Mouse (Mus musculus): ENCODE data around the gene Rps18. TPM values are rescaled to one million over a fixed set of nuclear protein-coding genes. Genes with fewer than 3 reads are reported as not detected.

Rps18 gene
- 100 to 1,000 TPM; 438 to 472 TPM for total RNA-seq (2023)

DNA sequence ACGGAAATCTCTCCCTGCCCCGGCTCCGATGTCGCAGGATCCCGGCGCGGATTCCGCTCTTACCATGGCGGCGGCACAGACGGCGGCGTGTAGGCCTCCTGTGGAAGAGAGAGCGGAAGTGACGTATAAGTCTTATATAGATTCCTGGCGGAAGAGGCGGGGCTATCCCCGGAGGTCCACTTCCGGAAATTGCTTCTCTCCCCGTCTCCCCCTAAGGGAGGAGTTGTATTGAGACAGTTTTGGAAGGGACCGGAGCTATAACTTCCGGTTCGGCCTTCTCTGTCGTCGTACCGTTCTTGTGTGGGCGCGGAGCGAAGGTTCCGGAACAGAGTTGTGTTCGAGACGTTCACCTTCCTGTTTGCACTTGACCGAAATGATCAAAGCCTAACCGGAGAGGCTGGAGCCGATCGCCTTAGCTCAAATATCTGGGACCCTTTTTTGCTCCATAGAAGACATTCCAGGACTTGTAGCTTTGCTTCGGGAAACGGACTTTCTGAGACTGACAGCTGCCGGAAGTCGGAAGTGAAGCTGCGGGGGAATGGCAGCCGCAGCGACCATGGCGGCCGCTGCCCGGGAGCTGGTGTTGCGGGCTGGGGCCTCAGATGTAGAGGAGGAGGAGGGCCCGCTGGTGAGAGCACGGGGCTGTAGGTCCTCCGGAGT, at the start of gene Rps18, which contains the start of gene Vps52:
TSS of gene Rps18 (minus strand) at position 447 of the 660 bp plus-strand sequence.
TSS of gene Vps52 (plus strand) at position 258 of the 660 bp plus-strand sequence.

DNA sequence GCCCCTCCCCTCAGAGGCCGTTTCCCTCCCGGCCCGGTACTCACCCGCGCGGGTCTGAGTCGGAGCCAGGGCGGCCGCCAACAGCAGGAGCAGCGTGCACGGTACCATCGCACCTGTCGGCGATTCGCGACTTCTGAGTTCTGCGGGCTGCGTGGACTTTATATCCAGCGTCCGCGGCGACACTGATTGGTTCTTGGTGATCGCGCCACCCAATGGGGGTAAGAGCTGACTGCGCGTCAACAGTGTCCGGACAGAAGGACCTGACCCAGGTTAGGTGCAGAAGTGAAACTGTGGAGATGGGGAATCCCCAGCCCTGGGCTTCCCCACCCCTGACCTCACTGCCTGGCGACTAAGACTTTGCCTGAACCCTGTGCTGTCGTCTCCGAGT, 44.3 kb upstream of the Rps18 start, which contains the start of gene H2-K1:
TSS of gene H2-K1 (minus strand) at position 198 of the 388 bp plus-strand sequence.

DNA sequence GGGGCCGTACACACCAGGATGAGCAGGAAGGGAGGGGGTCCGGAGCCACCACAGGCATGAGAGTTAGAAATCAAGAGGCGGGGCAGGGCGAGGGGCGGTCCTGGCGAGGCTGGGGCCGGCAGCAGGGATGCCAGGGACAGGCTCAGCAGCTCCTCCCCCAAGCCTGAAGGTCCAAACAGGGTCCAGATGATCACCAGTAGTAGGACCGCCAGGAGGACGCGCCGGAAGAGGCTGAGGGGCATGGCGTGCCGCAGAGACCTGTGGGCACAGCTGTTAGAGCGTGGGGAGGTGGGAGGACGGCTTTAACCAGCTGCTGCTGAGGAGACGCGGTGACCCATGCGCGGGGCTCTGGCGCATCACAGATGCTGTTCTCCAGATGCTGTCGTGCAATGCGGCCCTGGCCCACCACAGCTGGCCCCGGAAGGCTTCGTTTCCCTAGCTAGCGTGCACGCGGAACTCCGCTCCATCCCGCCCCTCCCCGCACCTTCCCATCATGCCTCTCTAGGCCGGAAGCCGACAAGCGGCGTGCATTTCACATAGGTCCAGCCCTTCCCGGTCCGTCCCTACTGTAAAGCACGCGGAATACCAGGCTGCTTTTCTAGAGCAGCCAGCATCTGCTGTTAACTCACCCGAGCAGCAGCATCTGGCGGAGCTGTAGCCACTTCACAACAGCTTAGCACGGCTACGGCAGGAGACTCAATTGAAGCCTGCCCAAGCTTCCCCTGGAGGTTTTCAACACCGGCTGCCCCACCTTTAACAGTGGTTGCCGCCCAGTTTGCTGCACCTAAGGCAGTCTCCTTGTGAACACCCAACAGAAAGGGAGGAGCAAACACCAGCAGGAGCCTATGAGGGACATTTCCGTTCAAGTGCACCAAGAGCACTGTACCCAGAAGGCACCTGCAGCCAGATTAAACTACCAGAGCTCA, 4.5 kb downstream of the Rps18 start, which contains the start of gene B3galt4:
TSS of gene B3galt4 (minus strand) at position 468 of the 926 bp plus-strand sequence.

DNA sequence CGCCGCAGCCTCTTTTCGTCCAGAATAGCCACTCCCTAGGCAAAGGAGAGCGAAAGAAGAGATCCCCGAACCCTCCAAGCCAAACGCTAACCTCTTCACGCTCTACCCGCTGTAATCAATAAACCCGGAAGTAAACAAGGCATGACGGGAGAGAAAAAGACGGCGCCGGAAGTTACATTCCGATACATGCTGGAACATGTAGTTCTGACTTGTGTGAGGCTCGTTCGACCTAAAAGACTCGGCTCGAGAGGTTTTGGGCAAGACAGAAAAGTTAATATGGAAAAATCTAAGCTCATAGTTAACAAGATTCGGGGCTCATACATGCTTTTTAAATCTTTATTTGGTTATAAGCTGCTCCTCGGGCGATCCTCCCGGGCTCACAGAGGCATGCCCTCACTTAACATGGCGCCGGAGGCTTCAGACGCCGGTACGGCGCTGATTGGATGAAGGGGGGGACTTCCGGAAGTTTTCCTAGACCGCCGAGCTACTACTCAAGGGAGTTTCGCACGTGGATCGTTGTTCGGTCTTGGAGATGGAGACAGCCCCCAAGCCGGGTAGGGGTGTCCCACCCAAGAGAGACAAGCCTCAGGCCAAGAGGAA, 15.5 kb downstream of the Rps18 start, which contains the start of the genes Pfdn6 and Wdr46:
TSS of gene Pfdn6 (minus strand) at position 138 of the 600 bp plus-strand sequence.
TSS of gene Wdr46 (plus strand) at position 455 of the 600 bp plus-strand sequence.

DNA sequence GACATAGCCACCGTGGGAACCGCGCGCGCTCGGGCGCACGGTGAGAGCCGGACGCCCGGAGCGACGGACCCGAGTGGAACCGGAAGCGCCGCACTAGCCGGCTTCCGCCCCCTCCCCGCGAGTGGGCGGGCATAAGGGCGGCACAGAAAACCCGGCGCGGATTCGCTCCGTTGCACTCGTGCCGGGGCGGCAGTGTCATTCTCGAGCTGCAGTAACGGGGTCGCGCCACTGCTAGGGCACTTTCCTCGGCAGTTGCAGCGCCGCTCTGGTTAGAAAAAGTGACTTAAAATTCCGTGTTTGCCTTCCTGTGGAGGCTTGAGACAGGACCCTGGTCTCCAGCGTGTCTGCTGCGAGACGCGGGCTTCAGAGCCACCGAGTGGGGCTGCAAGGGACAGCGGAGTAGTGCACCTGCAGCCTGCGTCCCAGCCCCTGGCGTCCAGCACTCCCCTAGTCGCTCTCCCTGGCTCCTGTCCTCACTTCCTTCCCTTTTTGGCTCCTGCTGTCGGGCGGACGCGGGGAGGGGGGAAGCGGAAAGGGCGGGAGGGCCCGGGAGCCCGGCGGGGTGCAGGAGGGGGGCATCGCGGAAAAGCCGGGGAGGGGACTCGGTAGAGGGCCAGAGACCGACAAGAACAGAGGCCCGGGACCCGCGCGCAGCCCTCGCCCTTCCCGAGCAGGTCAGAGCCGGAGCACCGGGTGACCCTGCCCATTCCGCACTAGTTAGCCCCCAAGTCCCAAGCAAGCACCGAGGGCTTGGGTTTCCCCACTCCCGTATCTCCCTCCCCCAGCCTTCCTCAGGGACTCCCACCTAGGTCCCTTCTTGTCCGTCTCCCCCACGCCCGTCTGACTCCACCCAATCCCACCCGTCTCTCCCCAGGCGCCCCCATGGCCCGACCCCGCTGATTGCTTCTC, 26.2 kb downstream of the Rps18 start, which contains the start of gene Rgl2:
TSS of gene Rgl2 (plus strand) at position 173 of the 909 bp plus-strand sequence.

DNA sequence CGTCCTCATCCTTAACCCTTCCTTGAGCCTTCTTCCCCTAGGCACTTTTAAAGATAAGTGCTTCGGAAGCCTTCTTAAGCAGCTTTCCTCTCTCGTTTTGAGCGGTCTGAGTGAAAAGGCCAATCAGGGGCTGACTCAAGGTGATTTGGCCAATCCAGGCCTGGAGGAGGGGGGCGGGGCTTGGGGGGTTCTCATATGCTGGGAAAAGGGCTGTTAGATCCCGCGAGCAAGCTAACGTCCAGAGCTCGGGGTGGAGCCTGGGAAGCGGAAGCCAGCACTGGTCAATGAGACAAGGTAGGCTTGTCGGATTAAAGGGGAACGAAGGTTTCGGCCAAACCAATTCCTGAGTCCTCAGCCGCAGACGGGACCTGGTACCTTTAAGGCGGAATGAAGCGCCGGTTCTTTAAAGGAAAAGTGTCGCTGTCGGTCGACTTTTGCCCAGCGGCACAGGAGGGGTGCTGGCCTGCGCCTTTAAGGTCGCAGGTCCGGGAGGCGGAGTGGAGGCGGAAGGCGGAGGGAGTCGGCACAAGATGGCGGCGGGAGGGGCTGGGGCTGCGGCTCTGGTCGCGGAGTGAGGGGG, 40.0 kb downstream of the Rps18 start, which contains the start of the genes Tapbp and Zbtb22:
TSS of gene Tapbp (plus strand) at position 229 of the 580 bp plus-strand sequence.
TSS of gene Zbtb22 (plus strand) at position 234 of the 580 bp plus-strand sequence.

DNA sequence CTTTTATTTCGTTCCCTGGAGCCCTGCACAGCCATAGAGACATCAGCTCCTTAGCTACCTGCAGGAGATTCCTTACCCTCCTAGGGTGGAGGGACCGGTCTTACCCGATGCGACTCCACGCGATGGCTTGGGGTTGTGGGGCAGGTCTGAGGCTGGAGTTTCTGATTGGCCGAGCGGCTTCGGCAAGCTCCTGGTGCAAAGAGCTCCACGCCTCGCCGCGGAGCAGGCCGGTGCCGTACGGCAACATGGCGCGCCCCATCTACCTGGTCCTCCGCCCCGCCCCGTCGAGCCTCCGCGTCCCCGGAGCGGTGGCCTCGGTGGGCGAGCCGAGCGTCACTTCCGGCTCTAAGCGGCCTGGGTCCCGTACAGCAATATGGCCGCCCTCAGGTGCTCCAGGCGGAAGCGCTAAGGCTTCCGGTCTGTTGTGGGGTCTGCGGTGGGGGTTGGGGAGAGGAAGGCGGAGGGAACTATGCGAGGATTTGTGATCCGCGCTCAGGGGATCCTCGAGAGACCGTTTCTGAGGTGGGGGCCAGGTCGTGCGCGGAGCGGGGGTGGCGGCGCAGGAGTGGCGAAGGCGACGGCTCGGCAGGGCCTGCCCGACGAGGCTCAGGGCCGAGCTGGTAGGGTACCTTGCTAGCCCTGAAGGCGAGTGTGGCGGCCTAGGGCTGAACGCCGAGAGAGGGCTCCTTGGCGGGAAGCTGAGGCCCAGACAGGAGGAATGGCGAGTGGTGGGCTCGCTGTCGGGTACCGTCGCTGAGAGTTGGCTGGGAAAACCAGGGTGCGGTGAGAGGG, 46.5 kb downstream of the Rps18 start, which contains the start of gene Daxx:
TSS of gene Daxx (plus strand) at position 338 of the 792 bp plus-strand sequence.

DNA sequence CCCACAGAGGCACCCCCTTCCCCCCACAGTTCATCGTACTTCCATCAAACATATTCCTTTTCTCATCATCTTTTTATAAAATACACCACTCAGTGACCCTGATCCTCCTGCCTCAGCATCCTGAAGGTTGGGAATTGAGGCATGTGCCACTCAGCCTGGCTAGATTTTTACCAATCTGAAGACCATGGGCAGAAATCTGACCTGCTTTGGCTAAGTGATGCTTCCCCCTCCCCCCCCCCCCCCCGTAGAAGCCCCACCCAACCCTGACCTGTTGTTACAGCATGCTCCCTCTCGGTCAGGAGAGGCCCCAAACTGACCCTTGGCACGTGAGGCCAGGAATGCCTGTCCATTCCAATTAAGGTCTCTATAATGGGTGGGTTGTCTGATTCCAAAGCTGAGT, 51.0 kb downstream of the Rps18 start, which contains the start of gene Platr17:
TSS of gene Platr17 (plus strand) at position 301 of the 400 bp plus-strand sequence.

Other genes with a start within 250 kb of the Rps18 start
- gene March2, start 237.3 kb downstream of the Rps18 start, total RNA-seq (2023) = 10 to 100 TPM; 58.9 to 59.2 TPM
- 100 to 1,000 TPM; 174 to 180 TPM for gene Rab11b, start 195.5 kb downstream of the Rps18 start, total RNA-seq (2023)
- 1 to 10 TPM; 1.1 to 1.2 TPM for gene Angptl4, start 174.2 kb downstream of the Rps18 start, total RNA-seq (2023)
- gene Kank3, start 145.5 kb downstream of the Rps18 start, total RNA-seq (2023) = 1 to 10 TPM; 4.7 to 7.4 TPM
- gene Rps28, start 131.4 kb downstream of the Rps18 start, total RNA-seq (2023) = 1,000 to 10,000 TPM; 1,073 to 1,248 TPM
- 100 to 1,000 TPM; 110 to 135 TPM for gene Ndufa7, start 131.4 kb downstream of the Rps18 start, total RNA-seq (2023)
- 1 to 10 TPM; 1.1 to 1.5 TPM for gene Cd320, start 112.9 kb downstream of the Rps18 start, total RNA-seq (2023)
- not detected for gene Gm7029, start 82.2 kb downstream of the Rps18 start, total RNA-seq (2023)
- gene Kifc1, start 65.3 kb downstream of the Rps18 start, total RNA-seq (2023) = 10 to 100 TPM; 45.6 to 48.3 TPM
- under 1 TPM in 1 of 2 experiments, not detected in 1; 0.66 TPM for gene Platr17, start 50.9 kb downstream of the Rps18 start, total RNA-seq (2023)
- 10 to 100 TPM; 42.9 to 43.9 TPM for gene Daxx, start 46.6 kb downstream of the Rps18 start, total RNA-seq (2023)
- gene Tapbp, start 40.1 kb downstream of the Rps18 start, total RNA-seq (2023) = 100 to 1,000 TPM; 238 to 240 TPM
- gene Zbtb22, start 40.1 kb downstream of the Rps18 start, total RNA-seq (2023) = 10 to 100 TPM; 32.0 to 36.2 TPM
- gene Rgl2, start 26.5 kb downstream of the Rps18 start, total RNA-seq (2023) = 100 to 1,000 TPM; 208 to 226 TPM
- gene Pfdn6, start 15.7 kb downstream of the Rps18 start, total RNA-seq (2023) = 10 to 100 TPM; 56.6 to 57.6 TPM
- 10 to 100 TPM; 18.7 to 20.9 TPM for gene Wdr46, start 15.3 kb downstream of the Rps18 start, total RNA-seq (2023)
- gene B3galt4, start 4.5 kb downstream of the Rps18 start, total RNA-seq (2023) = 10 to 100 TPM; 10.7 to 12.0 TPM
- 10 to 100 TPM; 51.7 to 59.1 TPM for gene Vps52, start 189 bp downstream of the Rps18 start, total RNA-seq (2023)
- gene H2-K1, start 44.3 kb upstream of the Rps18 start, total RNA-seq (2023) = 100 to 1,000 TPM; 950 to 982 TPM
- 10 to 100 TPM; 13.7 to 14.8 TPM for gene Ring1, start 68.7 kb upstream of the Rps18 start, total RNA-seq (2023)
- 10 to 100 TPM; 69.5 to 70.9 TPM for gene H2-Ke6, start 72.1 kb upstream of the Rps18 start, total RNA-seq (2023)
- 10 to 100 TPM; 60.0 to 81.8 TPM for gene Slc39a7, start 75.7 kb upstream of the Rps18 start, total RNA-seq (2023)
- 10 to 100 TPM; 57.4 to 59.4 TPM for gene Rxrb, start 75.8 kb upstream of the Rps18 start, total RNA-seq (2023)
- gene Col11a2, start 83.4 kb upstream of the Rps18 start, total RNA-seq (2023) = 1 to 10 TPM; 4.2 to 7.9 TPM
- gene H2-Oa, start 136.3 kb upstream of the Rps18 start, total RNA-seq (2023) = 1 to 10 TPM; 1.5 to 1.8 TPM
- gene H2-DMa, start 163.5 kb upstream of the Rps18 start, total RNA-seq (2023) = 10 to 100 TPM; 52.3 to 73.6 TPM
- gene Brd2, start 166.6 kb upstream of the Rps18 start, total RNA-seq (2023) = 100 to 1,000 TPM; 173 to 194 TPM
- 10 to 100 TPM; 23.5 to 25.0 TPM for gene H2-DMb2, start 187.3 kb upstream of the Rps18 start, total RNA-seq (2023)
- 10 to 100 TPM; 34.0 to 36.4 TPM for gene H2-DMb1, start 197.1 kb upstream of the Rps18 start, total RNA-seq (2023)
- gene Tap1, start 231.6 kb upstream of the Rps18 start, total RNA-seq (2023) = 10 to 100 TPM; 52.6 to 57.7 TPM
- gene Psmb9, start 231.8 kb upstream of the Rps18 start, total RNA-seq (2023) = 10 to 100 TPM; 87.2 to 92.0 TPM
- 100 to 1,000 TPM in 1 of 2 experiments, 10 to 100 TPM in 1; 99.8 to 111 TPM for gene Psmb8, start 241.7 kb upstream of the Rps18 start, total RNA-seq (2023)
- gene Tap2, start 247.5 kb upstream of the Rps18 start, total RNA-seq (2023) = 10 to 100 TPM; 71.9 to 84.9 TPM

All from neutrophil, adult 59 days (primary cell).